Mouse (Mus musculus) kidney, adult 2 months (tissue): ENCODE measurements around the gene Klra2. TPM values are rescaled to one million over a fixed set of nuclear protein-coding genes. Genes with fewer than 3 reads are reported as not detected.

Source experiments
- DNase-seq: peaks from one replicate; pipeline ENCODE4 v3.0.0; 2021
- H3K27ac ChIP-seq: fragments of 200-500 bp; 2 replicates; pipeline ENCODE4 v1.5.1; 2012; ENCODE audit warnings: low read depth, low read length, control low read depth, inconsistent platforms; ENCODE audit not compliant: insufficient read depth
- H3K27me3 ChIP-seq: fragments of 200-500 bp; replicated peaks from 2 replicates; pipeline ENCODE4 v1.6.1; 2012; ENCODE audit warnings: mild to moderate bottlenecking, moderate library complexity, low read length, inconsistent platforms; ENCODE audit not compliant: control insufficient read depth, insufficient read depth
- H3K36me3 ChIP-seq: fragments of 200-500 bp; 2 replicates; pipeline ENCODE4 v1.6.1; 2012; ENCODE audit warnings: mild to moderate bottlenecking, moderate library complexity, low read length, inconsistent platforms; ENCODE audit not compliant: control insufficient read depth, insufficient read depth
- H3K4me1 ChIP-seq: fragments of 200-500 bp; 2 replicates; pipeline ENCODE4 v1.6.1; 2011; ENCODE audit warnings: low read length; ENCODE audit not compliant: control insufficient read depth, insufficient read depth
- H3K4me3 ChIP-seq: fragments of 200-500 bp; 2 replicates; pipeline ENCODE4 v1.5.1; 2011; ENCODE audit warnings: mild to moderate bottlenecking, low read depth, low read length, control low read depth; ENCODE audit not compliant: insufficient read depth
- CTCF ChIP-seq: fragments of 200-500 bp; conservative IDR thresholded peaks from 2 replicates; pipeline ENCODE4 v1.5.1; 2011; ENCODE audit warnings: low read depth, mild to moderate bottlenecking, control low read depth, low read length, moderate library complexity, mixed read lengths; ENCODE audit not compliant: insufficient read depth, insufficient read length
- POLR2A ChIP-seq: fragments of 200-500 bp; IDR thresholded peaks from one replicate; pipeline ENCODE4 v1.6.1; 2011; ENCODE audit warnings: low read depth, low read length, control low read depth
- WGBS: fragments of 180-500 bp; shearing (Covaris S2); methylation state at CpG from one replicate; pipeline ENCODE4 v1.1.7; 2018; 5-methylcytosine and 5-hydroxymethylcytosine counted together
- polyA plus RNA-seq: library from polyadenylated mRNA; depleted of rRNA; stranded (reverse); fragments of >200 nt; gene quantifications from 2 replicates; pipeline ENCODE4 v1.2.3, GENCODE M21; 2012; rRNA removed

The Klra2 gene
- polyA plus RNA-seq, 1 experiment: 0.31 TPM

DNA sequence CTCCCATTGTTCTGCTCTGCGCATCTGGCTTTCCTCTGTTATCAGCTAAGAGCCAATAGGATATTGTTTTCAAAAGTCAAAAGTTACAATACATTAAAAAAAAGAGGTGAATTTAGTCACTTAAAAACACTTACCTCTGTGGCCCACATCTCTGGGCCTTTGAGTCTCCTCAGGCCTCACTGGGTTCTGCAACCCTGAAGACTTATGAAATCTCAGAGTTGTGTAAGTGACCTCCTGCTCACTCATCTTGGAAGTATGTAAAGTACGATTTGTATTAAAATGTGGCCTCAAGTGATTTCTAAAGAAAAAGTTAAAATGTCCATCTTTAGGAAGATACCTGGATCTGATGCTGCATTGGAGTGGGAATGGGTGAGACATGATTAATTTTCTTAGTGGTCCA is 2.1 kb downstream of the Klra2 start:
- no peak overlapping the region for H3K27ac ChIP-seq
- H3K36me3 ChIP-seq: no peaks in the 10 kb centered on the region
- TF ChIP-seq CTCF: no peak
- no peak for TF ChIP-seq POLR2A
- 70% methylated on average over 2 of the region's 2 CpGs for WGBS
- no peak overlapping the region for H3K4me3 ChIP-seq
- no peaks in the 10 kb centered on the region for H3K4me1 ChIP-seq
- no peak for DNase-seq
- no peaks in the 10 kb centered on the region for H3K27me3 ChIP-seq

Other genes starting within 250 kb of the Klra2 start
- gene Magohb, start 45.9 kb upstream of the Klra2 start, polyA plus RNA-seq: 1.5 and 2.6 TPM in 2 replicates
- gene Styk1, start 106.2 kb upstream of the Klra2 start, polyA plus RNA-seq: 2.1 and 2.2 TPM in 2 replicates
- gene Ybx3, start 141.1 kb upstream of the Klra2 start, polyA plus RNA-seq: 38.5 and 38.7 TPM in 2 replicates
- gene 5430401F13Rik, start 239.0 kb upstream of the Klra2 start, polyA plus RNA-seq: not detected in 2 replicates
- gene Gm6619, start 239.0 kb upstream of the Klra2 start, polyA plus RNA-seq: not detected in 2 replicates